ENCODE assay signal across 17 mouse cellular contexts in genomic region chr9:45009180-45010078, GRCm38 (mm10). TPM values are rescaled to one million over a fixed set of nuclear protein-coding genes. Genes with fewer than 3 reads are reported as not detected.
DNase-seq lines count a peak whose midpoint lies in the region; ATAC-seq and TF ChIP-seq lines count a peak whose summit lies in the region.
"Had no signal": no experiment of that assay in that cellular context is flagged by ENCODE, and none has a peak within 500 bp of the region (broad histone marks: within the 10 kb centered on the region; RNA-seq: fewer than 3 reads in every experiment).

TSS of gene Cd3e (minus strand) at chr9:45009627.

- no peak for ATAC-seq in forebrain, embryonic 11.5 days (replicated peaks; ENCODE audit: low FRiP score)
- ATAC-seq in forebrain, embryonic 14.5 days: no peak
- ATAC-seq: midbrain, embryonic 15.5 days had no signal

- no peaks in the 10 kb centered on the region for H3K4me1 ChIP-seq in forebrain, embryonic 11.5 days (replicated peaks; ENCODE audit: control insufficient read depth, insufficient read depth, low read length)
- no peaks in the 10 kb centered on the region for H3K4me1 ChIP-seq in forebrain, embryonic 14.5 days (ENCODE audit: control insufficient read depth, insufficient read depth, low read length)
- no peaks in the 10 kb centered on the region for H3K4me1 ChIP-seq in small intestine, adult 2 months (ENCODE audit: control insufficient read depth, insufficient read depth, insufficient read length, low read length)
- H3K4me1 ChIP-seq: embryonic facial prominence, embryonic 12.5 days; heart, embryonic 13.5 days; hindbrain, embryonic 13.5 days; midbrain, embryonic 15.5 days; neural tube, embryonic 13.5 days had no signal

- 89% methylated on average over 19 of the region's 19 CpGs for WGBS in forebrain, embryonic 11.5 days
- WGBS in forebrain, embryonic 14.5 days: 83% methylated on average over 19 of the region's 19 CpGs
- 83% methylated on average over 19 of the region's 19 CpGs for WGBS in small intestine, adult 2 months

- no peaks in the 10 kb centered on the region for H3K36me3 ChIP-seq in forebrain, embryonic 11.5 days (ENCODE audit: control insufficient read depth, insufficient read depth, low read length)
- no peaks in the 10 kb centered on the region for H3K36me3 ChIP-seq in forebrain, embryonic 14.5 days (ENCODE audit: control insufficient read depth, insufficient read depth, low read length)
- no peaks in the 10 kb centered on the region for H3K36me3 ChIP-seq in small intestine, adult 2 months (ENCODE audit: control insufficient read depth, insufficient read depth, low read length)
- H3K36me3 ChIP-seq: embryonic facial prominence, embryonic 12.5 days; heart, embryonic 13.5 days; hindbrain, embryonic 13.5 days; midbrain, embryonic 15.5 days; neural tube, embryonic 13.5 days had no signal

- H3K4me3 ChIP-seq in forebrain, embryonic 11.5 days (ENCODE audit: low read depth, low read length): no peak within 1 kb of the TSS
- no peak within 1 kb of the TSS for H3K4me3 ChIP-seq in forebrain, embryonic 14.5 days (ENCODE audit: low read depth, low read length)
- peak within 1 kb of the TSS; percentile 52 for H3K4me3 ChIP-seq in small intestine, adult 2 months (ENCODE audit: low read depth, low read length)
- H3K4me3 ChIP-seq: embryonic facial prominence, embryonic 12.5 days; heart, embryonic 13.5 days; hindbrain, embryonic 13.5 days; midbrain, embryonic 15.5 days; neural tube, embryonic 13.5 days had no signal

- no peak for TF ChIP-seq CTCF in small intestine, adult 2 months (IDR thresholded peaks at IDR 0.05; ENCODE audit: extremely low read depth, insufficient read length, insufficient replicate concordance, low read depth, low read length)

- no peak for TF ChIP-seq POLR2A in small intestine, adult 2 months (IDR thresholded peaks at IDR 0.05; ENCODE audit: low read depth, low read length)

- no peaks in the 10 kb centered on the region for H3K9me3 ChIP-seq in forebrain, embryonic 11.5 days (ENCODE audit: control insufficient read depth, low read length)
- no peaks in the 10 kb centered on the region for H3K9me3 ChIP-seq in forebrain, embryonic 14.5 days (replicated peaks; ENCODE audit: control insufficient read depth, low read length)
- H3K9me3 ChIP-seq: embryonic facial prominence, embryonic 12.5 days; heart, embryonic 13.5 days; hindbrain, embryonic 13.5 days; midbrain, embryonic 15.5 days; neural tube, embryonic 13.5 days had no signal

- no peaks in the 10 kb centered on the region for H3K27me3 ChIP-seq in forebrain, embryonic 11.5 days (ENCODE audit: control insufficient read depth, insufficient read depth, low read length)
- no peaks in the 10 kb centered on the region for H3K27me3 ChIP-seq in forebrain, embryonic 14.5 days (replicated peaks; ENCODE audit: control insufficient read depth, insufficient read depth, low read length)
- peaks cover 3% of the 10 kb centered on the region; the same call in 1 of the 2 replicates for H3K27me3 ChIP-seq in small intestine, adult 2 months (ENCODE audit: control insufficient read depth, insufficient read depth, low read length)
- H3K27me3 ChIP-seq: midbrain, embryonic 15.5 days; neural tube, embryonic 13.5 days had no signal

- no peak within 1 kb of the TSS for H3K4me2 ChIP-seq in forebrain, embryonic 11.5 days (ENCODE audit: low read depth, low read length, severe bottlenecking)
- no peak within 1 kb of the TSS for H3K4me2 ChIP-seq in forebrain, embryonic 14.5 days (ENCODE audit: low read length)
- H3K4me2 ChIP-seq: embryonic facial prominence, embryonic 12.5 days; heart, embryonic 13.5 days; hindbrain, embryonic 13.5 days; midbrain, embryonic 15.5 days; neural tube, embryonic 13.5 days had no signal

- no peak within 1 kb of the TSS for H3K9ac ChIP-seq in forebrain, embryonic 11.5 days (ENCODE audit: low read length)
- no peak within 1 kb of the TSS for H3K9ac ChIP-seq in forebrain, embryonic 14.5 days (ENCODE audit: low read length)
- H3K9ac ChIP-seq: embryonic facial prominence, embryonic 12.5 days; heart, embryonic 13.5 days; hindbrain, embryonic 13.5 days; midbrain, embryonic 15.5 days; neural tube, embryonic 13.5 days had no signal

- no peak within 1 kb of the TSS for H3K27ac ChIP-seq in forebrain, embryonic 11.5 days (ENCODE audit: low read depth, low read length)
- H3K27ac ChIP-seq in forebrain, embryonic 14.5 days (ENCODE audit: low read depth, low read length): no peak within 1 kb of the TSS
- peak within 1 kb of the TSS; percentile 30 for H3K27ac ChIP-seq in small intestine, adult 2 months (ENCODE audit: insufficient read depth, low read depth, low read length)
- H3K27ac ChIP-seq: embryonic facial prominence, embryonic 12.5 days; heart, embryonic 13.5 days; hindbrain, embryonic 13.5 days; midbrain, embryonic 15.5 days; neural tube, embryonic 13.5 days had no signal

- peak; percentile 33 for DNase-seq in forebrain, embryonic 11.5 days (ENCODE audit: low spot score)
- no peak for DNase-seq in forebrain, embryonic 14.5 days (ENCODE audit: low spot score)
- peak; percentile 88 for DNase-seq in CD4-positive helper T cell, adult 2 months (ENCODE audit: low read depth, low spot score)
- DNase-seq in T-cell, adult 2 months (ENCODE audit: low spot score): peak; percentile 81
- no peak for DNase-seq in right cerebral cortex, adult 2 months (ENCODE audit: low spot score in 2 of 2)
- no peak for DNase-seq in urinary bladder, adult 2 months (ENCODE audit: low spot score)
- no peak for DNase-seq in frontal cortex, postnatal 14 days (ENCODE audit: low spot score in 2 of 2)
- DNase-seq: cerebellum, adult 11 months; kidney, adult 11 months; kidney, postnatal 10 days; lung, adult 2 months had no signal

RNA-seq across cellular contexts. Expression of gene Cd3e, which starts in this region (rescaled TPM):
- polyA plus RNA-seq in forebrain, embryonic 11.5 days (2014; fragmentation: Nextera tagmentation; extraction: Ambion mirVana): not detected in 2 replicates
- polyA plus RNA-seq in forebrain, embryonic 14.5 days (2014; fragmentation: Nextera tagmentation; extraction: Ambion mirVana): not detected in 2 replicates
- 12.9 and 13.7 TPM in 2 replicates for polyA plus RNA-seq in small intestine, adult 2 months (2012; rRNA removed)
- 0.94 and 0.98 TPM in 2 replicates for polyA plus RNA-seq in urinary bladder, adult 2 months (2012; rRNA removed)
- polyA plus RNA-seq: embryonic facial prominence, embryonic 12.5 days; hindbrain, embryonic 13.5 days had no signal

Comparison
In these comparisons a context has a peak if more than half of its experiments do, and no peak if none do; other contexts are left out.
1. Peak in DNase-seq in forebrain, embryonic 11.5 days; RNA of the gene not detected or under 1 TPM.
2. DNase-seq: peak in CD4-positive helper T cell, adult 2 months (single experiment) and T-cell, adult 2 months (single experiment); none in forebrain, embryonic 14.5 days (single experiment), right cerebral cortex, adult 2 months (0 of 2), urinary bladder, adult 2 months (single experiment) and frontal cortex, postnatal 14 days (0 of 2).